Mouse (Mus musculus) forebrain, embryonic 14.5 days (tissue): Measurements from ENCODE around the gene Myo1h. TPM values are rescaled to one million over a fixed set of nuclear protein-coding genes. Genes with fewer than 3 reads are reported as not detected.
A peak's percentile ranks its signal among the peaks of the same experiment; 100 is the strongest.

Source experiments
- ATAC-seq: fragments of 200-750 bp; cut with Nextera tagmentation; 2 replicates; pipeline ENCODE4 v1.8.0; 2017; ENCODE audit warnings: mild to moderate bottlenecking, moderate library complexity
- DNase-seq: peaks from one replicate; pipeline ENCODE4 v3.0.0-alpha.2; 2015; ENCODE audit warnings: low spot score
- H3K27ac ChIP-seq: fragments of 300-500 bp; sonication (generic); 2 replicates; pipeline ENCODE4 v1.5.1; 2014; ENCODE audit warnings: low read depth, mild to moderate bottlenecking, control low read depth, low read length, moderate library complexity
- H3K27me3 ChIP-seq: fragments of 300-500 bp; sonication (generic); replicated peaks from 2 replicates; pipeline ENCODE4 v1.6.1; 2014; ENCODE audit warnings: low read length, control low read depth, mixed read lengths; ENCODE audit not compliant: control insufficient read depth, insufficient read depth
- H3K36me3 ChIP-seq: fragments of 300-500 bp; sonication (generic); 2 replicates; pipeline ENCODE4 v1.6.1; 2014; ENCODE audit warnings: low read length, control low read depth; ENCODE audit not compliant: control insufficient read depth, insufficient read depth
- H3K4me1 ChIP-seq: fragments of 300-500 bp; sonication (generic); 2 replicates; pipeline ENCODE4 v1.6.1; 2014; ENCODE audit warnings: antibody characterized with exemption, low read length, control low read depth; ENCODE audit not compliant: control insufficient read depth, insufficient read depth
- H3K4me2 ChIP-seq: fragments of 300-500 bp; sonication (generic); 2 replicates; pipeline ENCODE4 v1.6.1; 2014; ENCODE audit warnings: mild to moderate bottlenecking, control low read depth, low read length
- H3K4me3 ChIP-seq: fragments of 300-500 bp; sonication (generic); 2 replicates; pipeline ENCODE4 v1.5.1; 2014; ENCODE audit warnings: low read depth, low read length, control low read depth
- H3K9ac ChIP-seq: fragments of 300-500 bp; sonication (generic); 2 replicates; pipeline ENCODE4 v1.6.1; 2014; ENCODE audit warnings: mild to moderate bottlenecking, low read length, control low read depth, moderate library complexity
- H3K9me3 ChIP-seq: fragments of 300-500 bp; sonication (generic); replicated peaks from 2 replicates; pipeline ENCODE4 v1.6.1; 2016; ENCODE audit warnings: low read length, control low read depth, mixed read lengths; ENCODE audit not compliant: control insufficient read depth
- WGBS: fragments of 180-500 bp; shearing (Covaris S2); extraction: QIAGEN DNeasy Blood & Tissue Kit; methylation state at CpG from one replicate; pipeline ENCODE4 v1.1.7; 2014; 5-methylcytosine and 5-hydroxymethylcytosine counted together
- polyA plus RNA-seq: library from polyadenylated mRNA; unstranded; fragments of >200 nt; fragmentation: Nextera tagmentation; extraction: Ambion mirVana; gene quantifications from 2 replicates; pipeline ENCODE4 v1.2.1, GENCODE M21; 2014

Gene Myo1h
- polyA plus RNA-seq, result 0.36 and 0.64 TPM in 2 replicates

GRCm38 (mm10) chr5:114288874-114289273 is at the start of gene Myo1h:
Myo1h (plus strand) TSS chr5:114289166.
- no peak for DNase-seq
- no peaks in the 10 kb centered on the region for H3K36me3 ChIP-seq
- H3K27me3 ChIP-seq, result no peaks in the 10 kb centered on the region
- peaks cover 14% of the 10 kb centered on the region for H3K4me1 ChIP-seq
- ATAC-seq, result no peak
- no peaks in the 10 kb centered on the region for H3K9me3 ChIP-seq
- no peak within 1 kb of the TSS for H3K4me2 ChIP-seq
- no peak within 1 kb of the TSS for H3K27ac ChIP-seq
- H3K4me3 ChIP-seq, result no peak within 1 kb of the TSS
- H3K9ac ChIP-seq, result peak within 1 kb of the TSS; percentile 21; the same call in 1 of the 2 replicates
- WGBS, result 57% methylated on average over 13 of the region's 13 CpGs

GRCm38 (mm10) chr5:114239737-114240136 is 49.2 kb upstream of the Myo1h start:
- no peak for ATAC-seq
- Histone ChIP-seq H3K9me3 (no peaks in the 10 kb centered on the region), H3K4me1 (no peaks in the 10 kb centered on the region), H3K4me2 (no peak overlapping the region), H3K4me3 (no peak overlapping the region), H3K9ac (no peak overlapping the region), H3K36me3 (no peaks in the 10 kb centered on the region), H3K27ac (no peak overlapping the region), H3K27me3 (no peaks in the 10 kb centered on the region)
- 44% methylated on average over 14 of the region's 14 CpGs for WGBS
- no peak for DNase-seq

- no peak overlapping the region for H3K9ac ChIP-seq
- no peak for ATAC-seq
- H3K36me3 ChIP-seq, result no peaks in the 10 kb centered on the region
- H3K27me3 ChIP-seq, result no peaks in the 10 kb centered on the region
- H3K4me3 ChIP-seq, result no peak overlapping the region
- WGBS, result 76% methylated on average over 7 of the region's 7 CpGs
- no peaks in the 10 kb centered on the region for H3K9me3 ChIP-seq
- DNase-seq, result no peak
- H3K27ac ChIP-seq, result no peak overlapping the region
- peaks cover 2% of the 10 kb centered on the region; the same call in 1 of the 2 replicates for H3K4me1 ChIP-seq
- H3K4me2 ChIP-seq, result no peak overlapping the region
Observed at GRCm38 (mm10) chr5:114246465-114246864, 42.5 kb upstream of the Myo1h start.

GRCm38 (mm10) chr5:114248174-114248589 is 40.8 kb upstream of the Myo1h start:
- WGBS, result 13% methylated on average over 14 of the region's 14 CpGs
- H3K4me3 ChIP-seq, result no peak overlapping the region

GRCm38 (mm10) chr5:114259495-114259894 is 29.5 kb upstream of the Myo1h start:
- Histone ChIP-seq H3K4me3 (no peak overlapping the region), H3K27ac (no peak overlapping the region), H3K36me3 (no peaks in the 10 kb centered on the region), H3K9ac (no peak overlapping the region), H3K27me3 (no peaks in the 10 kb centered on the region), H3K4me2 (no peak overlapping the region), H3K4me1 (peaks cover 4% of the 10 kb centered on the region; the same call in 1 of the 2 replicates), H3K9me3 (no peaks in the 10 kb centered on the region)
- WGBS, result 82% methylated on average over 10 of the region's 10 CpGs
- no peak for DNase-seq
- no peak for ATAC-seq

More at GRCm38 (mm10) chr5:114248174-114248589, 40.8 kb upstream of the Myo1h start:
- no peaks in the 10 kb centered on the region for H3K36me3 ChIP-seq
- peaks cover 2% of the 10 kb centered on the region; the same call in 1 of the 2 replicates for H3K4me1 ChIP-seq
- H3K9ac ChIP-seq, result peak overlapping the region; percentile 45
- ATAC-seq (peak; percentile 70), DNase-seq (peak; percentile 88)
- H3K9me3 ChIP-seq, result no peaks in the 10 kb centered on the region
- H3K27ac ChIP-seq, result no peak overlapping the region
- no peaks in the 10 kb centered on the region for H3K27me3 ChIP-seq
- peak overlapping the region; percentile 35; the same call in 1 of the 2 replicates for H3K4me2 ChIP-seq

GRCm38 (mm10) chr5:114261494-114261893 is 27.5 kb upstream of the Myo1h start:
- Histone ChIP-seq H3K4me1 (peaks cover 4% of the 10 kb centered on the region; the same call in 1 of the 2 replicates), H3K9ac (no peak overlapping the region), H3K36me3 (no peaks in the 10 kb centered on the region), H3K4me3 (no peak overlapping the region), H3K4me2 (no peak overlapping the region), H3K27me3 (no peaks in the 10 kb centered on the region), H3K9me3 (no peaks in the 10 kb centered on the region), H3K27ac (no peak overlapping the region)
- no peak for ATAC-seq
- DNase-seq, result no peak

GRCm38 (mm10) chr5:114264030-114264459 is 24.9 kb upstream of the Myo1h start:
- Histone ChIP-seq H3K27ac (no peak overlapping the region), H3K9ac (no peak overlapping the region), H3K27me3 (no peaks in the 10 kb centered on the region), H3K4me3 (no peak overlapping the region), H3K4me2 (no peak overlapping the region), H3K36me3 (no peaks in the 10 kb centered on the region), H3K4me1 (peaks cover 4% of the 10 kb centered on the region; the same call in 1 of the 2 replicates), H3K9me3 (no peaks in the 10 kb centered on the region)
- 68% methylated on average over 8 of the region's 8 CpGs for WGBS
- peak; percentile 61 for ATAC-seq
- peak; percentile 49 for DNase-seq

- Histone ChIP-seq H3K27ac (no peak overlapping the region), H3K36me3 (no peaks in the 10 kb centered on the region), H3K27me3 (no peaks in the 10 kb centered on the region), H3K4me2 (no peak overlapping the region), H3K9me3 (no peaks in the 10 kb centered on the region), H3K4me3 (no peak overlapping the region), H3K4me1 (peaks cover 4% of the 10 kb centered on the region; the same call in 1 of the 2 replicates), H3K9ac (no peak overlapping the region)
- no peak for DNase-seq
- 85% methylated on average over 8 of the region's 8 CpGs for whole genome bisulfite sequencing
- no peak for ATAC-seq
Observed at GRCm38 (mm10) chr5:114264791-114265190, 24.2 kb upstream of the Myo1h start.

- WGBS, result 27% methylated on average over 7 of the region's 7 CpGs
- no peak overlapping the region for H3K27ac ChIP-seq
Observed at GRCm38 (mm10) chr5:114268646-114269045, 20.3 kb upstream of the Myo1h start.

More at GRCm38 (mm10) chr5:114268646-114269045, 20.3 kb upstream of the Myo1h start:
- Histone ChIP-seq H3K9ac (no peak overlapping the region), H3K9me3 (no peaks in the 10 kb centered on the region), H3K4me3 (no peak overlapping the region), H3K4me2 (no peak overlapping the region), H3K4me1 (peaks cover 4% of the 10 kb centered on the region; the same call in 1 of the 2 replicates), H3K27me3 (peaks cover 23% of the 10 kb centered on the region), H3K36me3 (no peaks in the 10 kb centered on the region)
- ATAC-seq (peak; percentile 62), DNase-seq (peak; percentile 56)
